ENCODE assay signal across 8 mouse cellular contexts in genomic region chr17:29886061-29886460, GRCm38 (mm10).
DNase-seq lines count a peak whose midpoint lies in the region; ATAC-seq and TF ChIP-seq lines count a peak whose summit lies in the region.

No protein-coding gene starts in this region.

- peaks cover 39% of the 10 kb centered on the region for H3K4me1 ChIP-seq in heart, embryonic 13.5 days
- peaks cover 77% of the 10 kb centered on the region for H3K4me1 ChIP-seq in neural tube, embryonic 15.5 days

- no peak for ATAC-seq in heart, embryonic 13.5 days (ENCODE audit: extremely low read depth, insufficient number of reproducible peaks, low FRiP score, low TSS enrichment)
- ATAC-seq in neural tube, embryonic 15.5 days (ENCODE audit: low FRiP score) = no peak

- peak overlapping the region; percentile 97 for H3K4me2 ChIP-seq in heart, embryonic 13.5 days
- H3K4me2 ChIP-seq in neural tube, embryonic 15.5 days = peak overlapping the region; percentile 97

- no peak for DNase-seq in left cerebral cortex, adult 2 months (ENCODE audit: extremely low spot score in 1 of 2, low spot score in 2 of 2)
- no peak for DNase-seq in left cerebral cortex, adult 18-20 months (ENCODE audit: low spot score in 2 of 2)
- peak; percentile 70 to 86 for DNase-seq in cerebellum, postnatal 4 days (ENCODE audit: low spot score in 2 of 2)
- peak; percentile 48 to 54 for DNase-seq in kidney, postnatal 25 days
- DNase-seq in urinary bladder, postnatal 36 days (ENCODE audit: low spot score in 2 of 2) = no peak
- DNase-seq in c-Kit-positive CD71-positive TER-119-positive erythroid progenitor cells, embryonic 14.5 days (ENCODE audit: low spot score) = no peak

- no peaks in the 10 kb centered on the region for H3K36me3 ChIP-seq in heart, embryonic 13.5 days
- H3K36me3 ChIP-seq in neural tube, embryonic 15.5 days = no peaks in the 10 kb centered on the region

- H3K9me3 ChIP-seq in heart, embryonic 13.5 days = no peaks in the 10 kb centered on the region
- no peaks in the 10 kb centered on the region for H3K9me3 ChIP-seq in neural tube, embryonic 15.5 days (replicated peaks)

- TF ChIP-seq CTCF in left cerebral cortex, adult 2 months (IDR thresholded peaks at IDR 0.05) = no peak

- H3K4me3 ChIP-seq in left cerebral cortex, adult 2 months = peak overlapping the region; percentile 64
- H3K4me3 ChIP-seq in heart, embryonic 13.5 days = peak overlapping the region; percentile 71
- peak overlapping the region; percentile 61 for H3K4me3 ChIP-seq in neural tube, embryonic 15.5 days (replicated peaks)

- H3K27ac ChIP-seq in left cerebral cortex, adult 2 months = no peak overlapping the region
- H3K27ac ChIP-seq in heart, embryonic 13.5 days (replicated peaks) = no peak overlapping the region
- peak overlapping the region; percentile 85 for H3K27ac ChIP-seq in neural tube, embryonic 15.5 days (replicated peaks)

- WGBS in heart, embryonic 13.5 days = 4% methylated on average over 4 of the region's 4 CpGs
- WGBS in neural tube, embryonic 15.5 days = 4% methylated on average over 4 of the region's 4 CpGs

- H3K27me3 ChIP-seq in heart, embryonic 13.5 days (replicated peaks) = peaks cover 75% of the 10 kb centered on the region
- peaks cover 27% of the 10 kb centered on the region for H3K27me3 ChIP-seq in neural tube, embryonic 15.5 days (replicated peaks)

- peak overlapping the region; percentile 85 for H3K9ac ChIP-seq in heart, embryonic 13.5 days
- peak overlapping the region; percentile 72 for H3K9ac ChIP-seq in neural tube, embryonic 15.5 days (replicated peaks)

- intact Hi-C loops in left cerebral cortex, adult 2 months (cut with DNase I) = loop anchor here (2.0 to 10.0 kb wide), 5 partner anchors 251 to 621 kb away; no protein-coding TSS in a partner anchor

Comparison
In these comparisons a context has a peak if more than half of its experiments do, and no peak if none do; other contexts are left out.
1. DNase-seq: peak in cerebellum, postnatal 4 days (2 of 2) and kidney, postnatal 25 days (2 of 2); none in left cerebral cortex, adult 2 months (0 of 2), left cerebral cortex, adult 18-20 months (0 of 2), urinary bladder, postnatal 36 days (0 of 2) and c-Kit-positive CD71-positive TER-119-positive erythroid progenitor cells, embryonic 14.5 days (single experiment).
2. Peak in every context shown above with its lines, with median percentiles within 50 percentile points of each other: H3K4me3 ChIP-seq.